Mouse (Mus musculus): ENCODE data around the gene Fam78a. TPM values are rescaled to one million over a fixed set of nuclear protein-coding genes. Genes with fewer than 3 reads are reported as not detected.
"Not testable (repeated sequence)": the region's sequence is repeated elsewhere in the genome, so short reads cannot be mapped to it uniquely, and the experiment has no call there.

Gene Fam78a
- polyA plus RNA-seq, 1 experiment: 1.2 TPM

DNA sequence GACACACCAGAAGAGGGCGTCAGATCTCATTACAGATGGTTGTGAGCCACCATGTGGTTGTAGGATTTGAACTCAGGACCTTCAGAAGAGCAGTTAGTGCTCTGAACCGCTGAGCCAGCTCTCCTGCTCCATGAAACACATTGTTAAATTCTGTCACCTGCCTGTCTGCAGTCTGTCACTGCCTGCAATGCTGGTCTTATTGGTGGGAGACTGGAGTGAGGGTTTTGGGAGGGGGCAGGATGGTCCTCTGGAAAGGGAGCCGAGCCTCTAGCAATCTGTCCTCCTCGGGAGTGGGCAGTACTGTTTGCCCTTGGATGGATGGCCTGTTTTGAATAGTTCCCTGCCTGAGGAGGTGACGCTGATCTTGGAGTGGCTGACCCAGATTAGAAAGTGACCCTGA is 40.8 kb downstream of the Fam78a start:
- DNase-seq (ENCODE audit: low read depth): no peak

GRCm38 (mm10) chr2:32041087-32041486 is 43.6 kb downstream of the Fam78a start:
- DNase-seq (ENCODE audit: low read depth): no peak

DNA sequence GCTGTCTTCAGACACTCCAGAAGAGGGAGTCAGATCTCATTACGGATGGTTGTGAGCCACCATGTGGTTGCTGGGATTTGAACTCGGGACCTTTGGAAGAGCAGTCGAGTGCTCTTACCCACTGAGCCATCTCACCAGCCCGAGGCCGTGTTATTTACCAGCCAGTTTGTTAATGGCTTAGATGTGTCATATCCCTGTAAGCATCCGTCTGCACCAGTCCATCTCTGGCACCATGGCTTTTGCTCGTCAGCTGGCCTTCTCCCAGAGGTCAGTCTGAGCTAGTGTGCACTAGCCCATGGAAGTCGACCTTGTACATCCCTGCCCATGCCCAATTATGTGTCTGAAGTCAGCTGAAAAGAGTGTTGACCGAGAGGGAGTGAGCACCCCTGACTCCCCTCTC is 44.0 kb downstream of the Fam78a start:
- not testable (repeated sequence) for DNase-seq (ENCODE audit: low read depth)

DNA sequence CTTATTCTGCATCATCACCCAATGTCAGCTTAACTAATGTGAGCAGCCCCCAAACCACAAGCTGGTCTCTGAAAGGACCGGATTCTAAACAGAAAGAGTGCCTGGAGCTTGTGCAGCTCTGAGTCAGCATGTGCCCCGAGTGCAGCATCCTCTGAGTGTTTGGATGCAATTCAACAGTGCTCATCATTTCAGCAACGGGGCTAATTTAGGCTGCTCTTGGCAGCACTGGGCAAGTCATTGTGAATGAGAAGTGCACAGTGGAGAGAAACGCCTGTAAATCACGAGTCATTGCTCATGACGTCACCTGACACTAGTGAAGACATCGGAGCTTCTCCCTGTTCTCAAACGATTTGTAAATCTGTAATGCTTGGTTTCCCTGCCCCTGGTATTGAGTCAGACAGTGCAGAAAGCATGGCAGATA is 46.0 kb downstream of the Fam78a start:
- no peak for DNase-seq (ENCODE audit: low read depth)

DNA sequence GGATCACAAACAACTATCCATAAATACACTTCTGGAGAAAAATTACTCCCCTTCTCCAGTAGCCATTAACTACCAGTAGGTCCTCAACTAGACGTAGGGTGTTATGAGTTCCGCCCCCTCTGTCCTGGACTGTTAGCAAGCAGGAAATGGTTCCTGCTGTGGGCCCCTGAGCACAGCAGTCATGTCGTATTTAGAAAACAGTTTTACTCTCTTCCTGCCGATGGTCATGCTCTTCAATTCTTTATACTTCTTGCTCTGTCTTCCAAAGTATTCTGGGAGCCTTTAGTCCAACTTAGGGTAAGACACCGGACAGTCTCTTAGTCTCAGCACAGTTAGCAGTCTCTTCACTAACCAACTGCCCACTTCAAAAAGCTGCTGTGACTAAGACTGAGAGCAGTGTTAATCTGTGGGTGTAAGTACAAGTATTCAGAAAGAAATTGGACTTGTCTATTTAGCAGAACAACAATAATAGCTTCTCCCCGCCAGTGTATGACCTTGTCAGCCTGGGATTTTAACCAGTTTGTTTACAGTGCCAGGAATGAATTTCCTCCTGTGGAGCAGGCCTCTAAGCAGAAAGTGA is 47.3 kb downstream of the Fam78a start:
- DNase-seq (ENCODE audit: low read depth): no peak

DNA sequence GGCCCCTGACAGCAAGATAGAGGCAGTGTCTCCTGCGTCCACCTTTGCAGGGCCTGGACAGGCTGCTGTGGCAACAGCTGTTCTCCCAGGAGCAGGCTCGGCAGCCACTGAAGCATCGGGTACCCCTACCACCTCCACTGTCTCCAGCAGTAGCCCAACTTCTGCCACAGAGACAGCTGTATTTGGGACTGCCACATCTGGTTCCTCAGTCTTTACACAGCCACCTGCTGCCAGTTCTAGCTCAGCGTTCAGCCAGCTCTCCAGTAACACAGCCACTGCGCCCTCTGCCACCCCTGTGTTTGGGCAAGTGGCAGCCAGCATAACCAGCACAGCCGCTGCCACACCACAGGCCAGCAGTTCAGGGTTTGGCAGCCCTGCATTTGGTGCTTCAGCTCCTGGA is 50.5 kb downstream of the Fam78a start:
- no peak for DNase-seq (ENCODE audit: low read depth)

DNA sequence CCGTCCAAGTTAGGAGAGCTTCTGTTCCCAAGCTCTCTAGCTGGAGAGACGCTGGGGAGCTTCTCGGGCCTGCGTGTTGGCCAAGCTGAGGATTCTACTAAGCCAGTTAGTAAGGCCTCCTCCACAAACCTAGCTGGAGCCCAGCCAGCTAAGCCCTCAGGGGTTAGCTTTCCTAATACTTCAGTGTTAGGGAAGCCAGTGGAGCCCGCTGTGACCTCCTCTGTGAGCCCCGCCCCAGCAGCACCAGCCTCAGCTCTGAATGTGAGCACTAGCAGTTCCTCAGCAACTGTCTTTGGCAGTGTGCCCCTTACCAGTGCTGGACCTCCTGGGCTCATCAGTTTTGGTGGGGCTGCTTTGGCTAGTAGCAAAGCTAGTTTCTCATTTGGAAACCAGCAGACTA is 51.2 kb downstream of the Fam78a start:
- DNase-seq (ENCODE audit: low read depth): peak; percentile 49

- no peak for DNase-seq (ENCODE audit: low read depth)
These were observed 55.0 kb downstream of the Fam78a start for GRCm38 (mm10) chr2:32029636-32030035.

DNA sequence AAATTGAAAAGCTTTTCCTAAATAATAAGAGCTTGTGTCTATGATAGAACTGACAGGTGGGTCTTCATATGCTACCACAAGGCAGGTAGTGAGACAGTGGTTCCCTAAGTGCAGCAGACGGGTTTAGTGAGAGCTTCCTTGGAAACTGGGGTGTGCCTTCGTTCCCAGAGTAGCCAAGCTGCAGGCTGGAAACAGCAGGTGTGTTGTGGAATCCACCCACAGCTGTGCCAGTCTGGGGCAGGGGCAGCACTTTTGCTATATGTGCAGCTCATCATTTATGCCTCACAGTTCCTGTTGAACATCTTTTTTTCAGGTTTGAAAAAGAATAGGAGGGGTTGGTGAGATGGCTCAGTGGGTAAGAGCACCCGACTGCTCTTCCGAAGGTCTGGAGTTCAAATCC is 60.3 kb downstream of the Fam78a start:
- DNase-seq (ENCODE audit: low read depth): no peak

DNA sequence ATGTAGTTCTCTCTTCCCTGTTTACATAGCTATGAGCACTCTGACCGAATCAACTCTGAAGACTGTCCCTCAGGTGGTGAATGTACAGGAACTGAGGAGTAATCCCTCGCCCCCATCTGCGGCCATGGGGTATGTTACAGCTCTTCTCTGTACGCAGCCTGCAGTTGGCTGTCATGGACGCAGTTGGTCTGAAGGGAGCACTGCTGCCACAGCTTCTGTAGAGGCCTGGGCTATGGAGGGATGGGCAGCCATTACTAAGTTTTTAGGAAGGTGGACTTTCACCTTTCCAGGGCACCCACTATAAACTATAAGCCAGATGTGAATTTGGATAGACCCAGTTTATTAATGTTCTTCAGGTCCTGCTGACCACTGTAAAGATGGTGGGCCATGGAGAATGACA is 64.4 kb downstream of the Fam78a start:
- no peak for DNase-seq (ENCODE audit: low read depth)

- peak; percentile 28 for DNase-seq (ENCODE audit: low read depth)
These were observed 65.0 kb downstream of the Fam78a start for GRCm38 (mm10) chr2:32019704-32020103.

DNA sequence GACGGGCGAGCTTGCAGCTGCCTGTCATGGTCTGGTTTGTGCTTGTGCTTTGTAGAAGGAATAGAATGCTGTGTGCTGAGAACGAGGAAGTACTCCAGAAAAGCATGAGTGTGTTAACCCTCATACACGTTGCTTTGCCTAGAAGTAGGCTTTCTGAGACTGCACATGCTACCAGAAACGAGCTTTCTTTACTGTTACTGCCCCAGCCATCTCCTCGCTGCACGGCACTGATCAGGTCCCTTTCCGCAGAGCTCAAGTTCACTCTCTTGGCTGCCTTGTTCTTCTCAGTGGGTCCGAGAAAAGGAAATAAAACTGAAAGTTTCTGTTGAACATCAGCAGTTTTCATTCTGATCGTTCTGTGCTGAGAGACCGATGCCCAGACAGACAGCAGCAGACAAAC is 75.9 kb downstream of the Fam78a start:
- DNase-seq (ENCODE audit: low read depth): no peak

- DNase-seq (ENCODE audit: low read depth): no peak
These were observed 76.3 kb downstream of the Fam78a start for GRCm38 (mm10) chr2:32008311-32008710.

Other genes starting within 250 kb of the Fam78a start
- gene Fibcd1, start 238.9 kb downstream of the Fam78a start, polyA plus RNA-seq (2012; rRNA removed): 1.7 and 1.8 TPM in 2 replicates
- gene Lamc3, start 197.6 kb downstream of the Fam78a start, polyA plus RNA-seq (2012; rRNA removed): 19.5 and 32.9 TPM in 2 replicates
- gene Aif1l, start 134.7 kb downstream of the Fam78a start, polyA plus RNA-seq (2012; rRNA removed): 3.6 and 4.0 TPM in 2 replicates
- gene Nup214, start 110.4 kb downstream of the Fam78a start, polyA plus RNA-seq (2012; rRNA removed): 26.8 and 30.6 TPM in 2 replicates
- gene Plpp7, start 10.7 kb upstream of the Fam78a start, polyA plus RNA-seq (2012; rRNA removed): 3.3 and 4.7 TPM in 2 replicates
- 42.7 and 62.1 TPM in 2 replicates for gene Prrc2b, start 66.2 kb upstream of the Fam78a start, polyA plus RNA-seq (2012; rRNA removed)
- gene Pomt1, start 151.7 kb upstream of the Fam78a start, polyA plus RNA-seq (2012; rRNA removed): 27.7 and 29.2 TPM in 2 replicates
- gene Uck1, start 175.3 kb upstream of the Fam78a start, polyA plus RNA-seq (2012; rRNA removed): 118 and 134 TPM in 2 replicates
- gene Golga2, start 202.5 kb upstream of the Fam78a start, polyA plus RNA-seq (2012; rRNA removed): 43.1 and 46.2 TPM in 2 replicates
- gene Swi5, start 203.2 kb upstream of the Fam78a start, polyA plus RNA-seq (2012; rRNA removed): 293 and 333 TPM in 2 replicates